In genomic region chr1:66115330-66115729, GRCm38 (mm10) we compare ENCODE assay signal across 9 mouse cellular contexts. TPM values are rescaled to one million over a fixed set of nuclear protein-coding genes. Genes with fewer than 3 reads are reported as not detected.
A peak's percentile ranks its signal among the peaks of the same experiment; 100 is the strongest.
DNase-seq lines count a peak whose midpoint lies in the region; ATAC-seq and TF ChIP-seq lines count a peak whose summit lies in the region.
"Had no signal": no experiment of that assay in that cellular context is flagged by ENCODE, and none has a peak within 500 bp of the region (broad histone marks: within the 10 kb centered on the region; RNA-seq: fewer than 3 reads in every experiment).

No protein-coding gene starts in this region.

- no peak overlapping the region for H3K4me2 ChIP-seq in kidney, postnatal 0 days (ENCODE audit: low read length)
- no peak overlapping the region for H3K4me2 ChIP-seq in kidney, embryonic 15.5 days
- H3K4me2 ChIP-seq in hindbrain, embryonic 14.5 days (replicated peaks): no peak overlapping the region
- H3K4me2 ChIP-seq: embryonic facial prominence, embryonic 15.5 days had no signal

- intact Hi-C loops in left cerebral cortex, postnatal 36 days (cut with DNase I): loop anchor here (5.0 kb wide), 1 partner anchor 302 kb away; no protein-coding TSS in a partner anchor

- H3K9me3 ChIP-seq in kidney, postnatal 0 days (replicated peaks; ENCODE audit: low read length): no peaks in the 10 kb centered on the region
- H3K9me3 ChIP-seq in kidney, embryonic 15.5 days (replicated peaks): no peaks in the 10 kb centered on the region
- 0 out of 2 replicates have a peak, but pooled peaks cover 5% of the 10 kb centered on the region for H3K9me3 ChIP-seq in hindbrain, embryonic 14.5 days (ENCODE audit: control insufficient read depth, low read length)
- H3K9me3 ChIP-seq: embryonic facial prominence, embryonic 15.5 days had no signal

- ATAC-seq in kidney, postnatal 0 days (replicated peaks; ENCODE audit: low FRiP score, low read depth): no peak
- no peak for ATAC-seq in kidney, embryonic 15.5 days (replicated peaks; ENCODE audit: low FRiP score)
- no peak for ATAC-seq in monocyte, adult 5-6 weeks (replicated peaks; ENCODE audit: insufficient number of reproducible peaks, low FRiP score, low TSS enrichment, poor library complexity, severe bottlenecking)
- no peak for ATAC-seq in hindbrain, embryonic 14.5 days (ENCODE audit: low FRiP score)

- H3K4me3 ChIP-seq in kidney, postnatal 0 days (replicated peaks; ENCODE audit: low read depth, low read length): no peak overlapping the region
- H3K4me3 ChIP-seq in kidney, embryonic 15.5 days (replicated peaks): no peak overlapping the region
- H3K4me3 ChIP-seq in hindbrain, embryonic 14.5 days (replicated peaks; ENCODE audit: low read length): no peak overlapping the region
- H3K4me3 ChIP-seq: embryonic facial prominence, embryonic 15.5 days had no signal

- H3K4me1 ChIP-seq in kidney, postnatal 0 days (replicated peaks; ENCODE audit: insufficient read depth, low read length): no peaks in the 10 kb centered on the region
- no peaks in the 10 kb centered on the region for H3K4me1 ChIP-seq in kidney, embryonic 15.5 days
- H3K4me1 ChIP-seq in hindbrain, embryonic 14.5 days (replicated peaks; ENCODE audit: control insufficient read depth, insufficient read depth, low read length): no peaks in the 10 kb centered on the region
- H3K4me1 ChIP-seq: embryonic facial prominence, embryonic 15.5 days had no signal

- no peak overlapping the region for H3K9ac ChIP-seq in kidney, postnatal 0 days (ENCODE audit: low read depth, low read length)
- no peak overlapping the region for H3K9ac ChIP-seq in kidney, embryonic 15.5 days
- no peak overlapping the region for H3K9ac ChIP-seq in hindbrain, embryonic 14.5 days
- H3K9ac ChIP-seq: embryonic facial prominence, embryonic 15.5 days had no signal

- TF ChIP-seq CTCF in kidney, postnatal 0 days (IDR thresholded peaks at IDR 0.05; ENCODE audit: low read depth): no peak

- no peaks in the 10 kb centered on the region for H3K27me3 ChIP-seq in kidney, postnatal 0 days (ENCODE audit: insufficient read depth, low read length)
- no peaks in the 10 kb centered on the region for H3K27me3 ChIP-seq in kidney, embryonic 15.5 days
- no peaks in the 10 kb centered on the region for H3K27me3 ChIP-seq in hindbrain, embryonic 14.5 days (ENCODE audit: control insufficient read depth, insufficient read depth, low read length)
- H3K27me3 ChIP-seq: embryonic facial prominence, embryonic 15.5 days had no signal

- H3K36me3 ChIP-seq in kidney, postnatal 0 days (ENCODE audit: insufficient read depth, low read length): no peaks in the 10 kb centered on the region
- H3K36me3 ChIP-seq in kidney, embryonic 15.5 days: no peaks in the 10 kb centered on the region
- H3K36me3 ChIP-seq in hindbrain, embryonic 14.5 days (replicated peaks; ENCODE audit: control insufficient read depth, insufficient read depth): no peaks in the 10 kb centered on the region
- H3K36me3 ChIP-seq: embryonic facial prominence, embryonic 15.5 days had no signal

- DNase-seq in kidney, postnatal 0 days (ENCODE audit: low spot score): peak; percentile 47
- DNase-seq in adipocyte (ENCODE audit: low spot score): peak; percentile 69
- DNase-seq in cerebellum, postnatal 14 days: peak; percentile 49 to 51
- peak; percentile 32 to 38 for DNase-seq in left cerebral cortex, postnatal 36 days (ENCODE audit: low spot score in 2 of 2)
- no peak for DNase-seq in gastrocnemius, adult 18-20 months (ENCODE audit: low spot score)
- DNase-seq in hindbrain, embryonic 14.5 days (ENCODE audit: low spot score): no peak

- WGBS in kidney, postnatal 0 days: 35% methylated on average over 3 of the region's 3 CpGs
- WGBS in kidney, embryonic 15.5 days: 28% methylated on average over 3 of the region's 3 CpGs
- 51% methylated on average over 3 of the region's 3 CpGs for WGBS in hindbrain, embryonic 14.5 days

- H3K27ac ChIP-seq in kidney, postnatal 0 days: no peak overlapping the region
- no peak overlapping the region for H3K27ac ChIP-seq in kidney, embryonic 15.5 days
- no peak overlapping the region for H3K27ac ChIP-seq in hindbrain, embryonic 14.5 days
- H3K27ac ChIP-seq: embryonic facial prominence, embryonic 15.5 days had no signal

RNA-seq across cellular contexts. Expression of gene Map2, which starts 59.7 kb away (rescaled TPM):
- 3.5 and 3.8 TPM in 2 replicates for polyA plus RNA-seq in kidney, postnatal 0 days (2015; fragmentation: Nextera tagmentation; extraction: Ambion mirVana)
- 9.6 and 9.8 TPM in 2 replicates for polyA plus RNA-seq in kidney, embryonic 15.5 days (2015; fragmentation: Nextera tagmentation; extraction: Ambion mirVana)
- total RNA-seq in left cerebral cortex, postnatal 36 days (2021): 1,000 to 10,000 TPM in 1 of 2 experiments, 100 to 1,000 TPM in 1; 960 to 1,113 TPM
- 0.10 to 0.29 TPM in 2 of 3 replicates, not detected in the other for total RNA-seq in monocyte, adult 5-6 weeks (2017)
- 1 to 10 TPM; 1.8 to 4.0 TPM for total RNA-seq in gastrocnemius, adult 18-20 months (2021)
- polyA plus RNA-seq in hindbrain, embryonic 14.5 days (2014; fragmentation: Nextera tagmentation; extraction: Ambion mirVana): 413 and 417 TPM in 2 replicates

Comparison
In these comparisons a context has a peak if more than half of its experiments do, and no peak if none do; other contexts are left out.
1. DNase-seq: peak in kidney, postnatal 0 days (single experiment), adipocyte (single experiment), cerebellum, postnatal 14 days (2 of 2) and left cerebral cortex, postnatal 36 days (2 of 2); none in gastrocnemius, adult 18-20 months (single experiment) and hindbrain, embryonic 14.5 days (single experiment).
2. RNA of gene Map2, which starts 59.7 kb away (total RNA-seq): 960 to 1,113 TPM in left cerebral cortex, postnatal 36 days; 1.8 to 4.0 TPM in gastrocnemius, adult 18-20 months and 0.10 to 0.29 TPM in monocyte, adult 5-6 weeks; every median in the first group is over 100 times any median in the second.